Mouse (Mus musculus) right cerebral cortex, postnatal 4 days (tissue): ENCODE data around the gene Plce1.

ENCODE experiments used
- DNase-seq: peaks from one replicate; pipeline ENCODE4 v3.0.0-alpha.2; 2022

Gene Plce1

GRCm38 (mm10) chr19:38644871-38645595, 164.1 kb downstream of the Plce1 start:
- DNase-seq = no peak

- no peak for DNase-seq
Observed at GRCm38 (mm10) chr19:38657980-38658379, 177.1 kb downstream of the Plce1 start.

- no peak for DNase-seq
Observed at GRCm38 (mm10) chr19:38665398-38665797, 184.5 kb downstream of the Plce1 start.

GRCm38 (mm10) chr19:38672015-38672600, 191.2 kb downstream of the Plce1 start:
- DNase-seq = no peak

- DNase-seq = no peak
Observed at GRCm38 (mm10) chr19:38673936-38674335, 193.0 kb downstream of the Plce1 start.

GRCm38 (mm10) chr19:38678655-38679054, 197.7 kb downstream of the Plce1 start:
- no peak for DNase-seq

- DNase-seq = no peak
Observed at GRCm38 (mm10) chr19:38679520-38679919, 198.6 kb downstream of the Plce1 start.

GRCm38 (mm10) chr19:38687326-38687725, 206.4 kb downstream of the Plce1 start:
- DNase-seq = no peak

- DNase-seq = no peak
Observed at GRCm38 (mm10) chr19:38688741-38689507, 208.0 kb downstream of the Plce1 start.

GRCm38 (mm10) chr19:38690276-38690675, 209.4 kb downstream of the Plce1 start:
- no peak for DNase-seq

GRCm38 (mm10) chr19:38691533-38691932, 210.6 kb downstream of the Plce1 start:
- DNase-seq = no peak

GRCm38 (mm10) chr19:38693331-38693730, 212.4 kb downstream of the Plce1 start:
- no peak for DNase-seq

- DNase-seq = no peak
Observed at GRCm38 (mm10) chr19:38693769-38694168, 212.9 kb downstream of the Plce1 start.

GRCm38 (mm10) chr19:38701776-38702175, 220.9 kb downstream of the Plce1 start:
- DNase-seq = no peak

GRCm38 (mm10) chr19:38704742-38705141, 223.8 kb downstream of the Plce1 start:
- DNase-seq = no peak

GRCm38 (mm10) chr19:38705244-38705643, 224.3 kb downstream of the Plce1 start:
- DNase-seq = no peak

- no peak for DNase-seq
Observed at GRCm38 (mm10) chr19:38706449-38706848, 225.5 kb downstream of the Plce1 start.

GRCm38 (mm10) chr19:38709376-38709775, 228.5 kb downstream of the Plce1 start:
- peak; percentile 29 for DNase-seq

GRCm38 (mm10) chr19:38721808-38722207, 240.9 kb downstream of the Plce1 start:
- no peak for DNase-seq

- DNase-seq = no peak
Observed at GRCm38 (mm10) chr19:38722982-38723381, 242.1 kb downstream of the Plce1 start.

GRCm38 (mm10) chr19:38723969-38724368, 243.1 kb downstream of the Plce1 start:
- no peak for DNase-seq

GRCm38 (mm10) chr19:38728842-38729241, 247.9 kb downstream of the Plce1 start:
- DNase-seq = no peak

GRCm38 (mm10) chr19:38729264-38729663, 248.4 kb downstream of the Plce1 start:
- DNase-seq = peak; percentile 8

GRCm38 (mm10) chr19:38744546-38744945, 263.6 kb downstream of the Plce1 start:
- no peak for DNase-seq
